Mouse (Mus musculus) cerebellum, adult 2 months (tissue): ENCODE measurements at regions not wholly inside any gene's neighbourhood (a gene's known extent, or its start where the extent isn't known, plus 50 kb on each side); places are given as distances from the start of the nearest gene placed in this dataset.

Experiments
- CTCF ChIP-seq: fragments of 200-500 bp; IDR thresholded peaks from 2 replicates; pipeline ENCODE4 v1.5.1; 2011; ENCODE audit warnings: low read depth, mild to moderate bottlenecking, control low read depth, low read length, moderate library complexity, borderline replicate concordance; ENCODE audit not compliant: insufficient read depth
- POLR2A ChIP-seq: fragments of 200-500 bp; IDR thresholded peaks from 2 replicates; pipeline ENCODE4 v1.6.1; 2011; ENCODE audit warnings: low read length, control low read depth, borderline replicate concordance; ENCODE audit not compliant: insufficient read depth

DNA sequence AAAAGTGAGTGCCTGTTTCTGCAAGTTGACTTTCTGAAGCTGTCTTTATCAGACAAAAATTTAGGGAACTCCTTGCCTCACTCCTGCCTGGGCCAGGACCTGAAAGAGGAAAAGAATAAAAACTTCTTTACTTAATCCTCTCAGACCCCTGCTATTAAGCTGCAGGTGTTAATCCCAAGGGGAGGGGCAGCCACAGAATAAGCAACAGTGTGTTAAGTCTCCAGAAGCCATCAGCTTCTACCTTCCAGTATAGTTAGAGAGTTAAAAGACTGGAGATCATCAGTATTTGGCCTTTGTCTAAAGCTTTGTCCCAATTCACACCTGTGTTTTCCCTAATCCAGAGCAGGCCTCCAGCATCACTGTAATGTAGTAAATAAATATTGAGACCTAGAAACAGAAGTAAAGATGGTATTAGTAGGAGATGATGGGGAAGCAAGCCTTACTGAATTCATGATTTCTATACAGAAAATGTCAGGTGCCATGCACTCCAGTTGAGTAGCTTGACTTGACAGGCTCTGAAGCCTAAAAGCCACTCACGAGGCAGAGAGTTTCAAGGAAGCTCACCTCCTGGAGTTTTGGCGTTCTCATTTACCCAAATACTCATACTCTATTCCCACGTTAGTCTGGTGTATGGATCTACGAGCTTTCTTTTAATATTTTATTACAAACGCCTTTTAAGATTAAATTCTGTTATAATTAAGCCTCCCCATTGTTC is 308.1 kb upstream of the Dab2 start:
- TF ChIP-seq CTCF (no peak), POLR2A (no peak)
